Mouse (Mus musculus) MEL (cell line): Measurements from ENCODE around the gene Kif26b.

Experiments
- CTCF ChIP-seq, 3 experiments: IDR thresholded peaks in 2 of 3; conservative IDR thresholded peaks in 1 of 3; 2 replicates each; pipeline ENCODE4 v1.5.1; 2011 to 2012; ENCODE audit warnings: low read length in 3 of 3, low read depth in 2 of 3, mild to moderate bottlenecking in 2 of 3, improper control_type of control experiment in 1 of 3, inconsistent platforms in 1 of 3, mixed read lengths in 1 of 3, moderate library complexity in 1 of 3; ENCODE audit not compliant: control insufficient read depth in 1 of 3, insufficient read depth in 1 of 3, poor library complexity in 1 of 3, severe bottlenecking in 1 of 3
- EP300 ChIP-seq, 2 experiments: IDR thresholded peaks; 2 replicates each; pipeline ENCODE4 v1.6.1; 2011; ENCODE audit warnings: improper control_type of control experiment in 2 of 2, low read length in 2 of 2, low read depth in 1 of 2, mild to moderate bottlenecking in 1 of 2
- GATA1 ChIP-seq: IDR thresholded peaks from 2 replicates; pipeline ENCODE4 v1.6.1; 2011; ENCODE audit warnings: low read depth, low read length, improper control_type of control experiment
- POLR2A ChIP-seq, 2 experiments: IDR thresholded peaks; 2 replicates each; pipeline ENCODE4 v1.6.1; 2011 to 2012; ENCODE audit warnings: low read length in 2 of 2, mild to moderate bottlenecking in 2 of 2, control low read depth in 1 of 2, improper control_type of control experiment in 1 of 2, low read depth in 1 of 2, moderate library complexity in 1 of 2; ENCODE audit not compliant: control insufficient read depth in 1 of 2, insufficient read depth in 1 of 2, poor library complexity in 1 of 2
- POLR2AphosphoS2 ChIP-seq: IDR thresholded peaks from 2 replicates; pipeline ENCODE4 v1.6.1; 2011; ENCODE audit warnings: low read length, improper control_type of control experiment
- SIN3A ChIP-seq: IDR thresholded peaks from 2 replicates; pipeline ENCODE4 v1.6.1; 2012; ENCODE audit warnings: low read length, improper control_type of control experiment, inconsistent platforms
- USF2 ChIP-seq, 2 experiments: IDR thresholded peaks; 2 replicates each; pipeline ENCODE4 v1.6.1; 2011 to 2012; ENCODE audit warnings: improper control_type of control experiment in 2 of 2, low read length in 2 of 2, borderline replicate concordance in 1 of 2, inconsistent platforms in 1 of 2, low read depth in 1 of 2, mild to moderate bottlenecking in 1 of 2; ENCODE audit not compliant: insufficient read depth in 1 of 2
- ZC3H11A ChIP-seq: IDR thresholded peaks from 2 replicates; pipeline ENCODE4 v1.6.1; 2012; ENCODE audit warnings: low read depth, mild to moderate bottlenecking, inconsistent platforms, low read length, improper control_type of control experiment

DNA sequence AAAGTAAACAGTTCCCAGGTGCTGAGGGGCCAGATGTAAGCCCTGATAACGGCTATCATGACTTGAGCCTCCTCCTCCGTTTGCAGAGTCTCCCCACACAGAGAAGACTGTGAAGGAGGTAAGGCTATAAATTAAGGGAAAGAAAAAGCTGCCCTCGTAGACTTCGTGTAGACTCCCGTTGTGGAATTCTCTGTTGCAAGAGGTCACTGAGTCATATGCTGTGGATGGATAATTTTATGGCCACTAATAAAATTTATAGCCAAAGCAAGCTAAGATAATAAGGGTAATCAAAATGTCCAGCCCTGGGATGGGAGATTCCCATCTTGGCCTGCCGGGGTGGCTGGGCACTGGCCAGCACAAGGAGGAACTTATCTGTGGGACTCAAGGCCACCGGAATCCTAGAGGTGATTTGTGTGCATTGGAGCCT, 179.0 kb downstream of the Kif26b start:
- TF ChIP-seq POLR2A (IDR thresholded peaks at IDR 0.05; ENCODE audit: control insufficient read depth in 1 of 2, insufficient read depth in 1 of 2, low read depth in 1 of 2, low read length in 2 of 2, poor library complexity in 1 of 2): no peak
- no peak for TF ChIP-seq CTCF (IDR thresholded peaks at IDR 0.05 in 2 of 3, conservative IDR thresholded peaks at IDR 0.05 in 1 of 3; ENCODE audit: control insufficient read depth in 1 of 3, insufficient read depth in 1 of 3, low read depth in 2 of 3, low read length in 3 of 3, poor library complexity in 1 of 3, severe bottlenecking in 1 of 3)
- peak; percentile 54 for TF ChIP-seq GATA1
- peak in 1 of 2 experiments; percentile 22; a peak in 1 of 4 replicates for TF ChIP-seq EP300 (IDR thresholded peaks at IDR 0.05; ENCODE audit: low read depth in 1 of 2, low read length in 2 of 2)
- no peak for TF ChIP-seq ZC3H11A
- no peak for TF ChIP-seq POLR2AphosphoS2
- TF ChIP-seq SIN3A: no peak
- TF ChIP-seq USF2 (IDR thresholded peaks at IDR 0.05; ENCODE audit: borderline replicate concordance in 1 of 2, insufficient read depth in 1 of 2, low read depth in 1 of 2, low read length in 2 of 2): no peak
